ENCODE assay signal across 8 mouse cellular contexts in the genomic region with DNA sequence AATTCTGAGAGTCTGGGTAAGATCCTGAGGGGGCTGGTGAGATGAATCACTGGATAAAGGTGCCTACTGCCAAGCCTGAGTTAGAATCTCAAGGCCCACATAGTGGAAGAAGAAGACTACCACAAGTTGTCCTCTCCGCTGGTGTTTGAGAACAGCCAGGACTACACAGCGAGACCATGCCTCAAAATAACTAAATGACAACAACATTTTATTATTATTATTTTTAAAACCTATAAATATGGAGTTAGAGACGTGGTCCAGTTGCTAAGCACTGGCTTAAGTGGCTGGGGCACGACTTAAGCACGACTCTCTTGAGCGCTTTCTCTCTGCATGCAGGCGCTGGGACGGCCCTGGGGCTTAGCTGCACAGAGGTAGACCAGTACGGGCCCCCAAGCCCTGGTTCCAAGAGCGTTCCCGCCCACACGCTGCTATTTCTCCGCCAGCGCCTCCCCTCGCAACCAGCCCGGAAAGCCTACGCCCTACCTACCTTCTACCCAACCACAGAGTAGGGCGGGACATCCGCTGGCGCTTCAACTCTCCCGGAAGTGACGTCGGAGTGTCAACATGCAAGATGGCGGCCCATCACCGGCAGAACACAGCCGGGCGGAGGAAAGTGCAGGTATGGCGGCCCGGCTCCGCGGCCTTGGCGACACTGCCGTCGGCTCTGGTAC. TPM values are rescaled to one million over a fixed set of nuclear protein-coding genes. Genes with fewer than 3 reads are reported as not detected.
DNase-seq lines count a peak whose midpoint lies in the region; ATAC-seq and TF ChIP-seq lines count a peak whose summit lies in the region.

Wdr48 (plus strand) TSS at position 540 of the 671 bp plus-strand sequence.

- H3K9ac ChIP-seq in heart, embryonic 12.5 days = peak within 1 kb of the TSS; percentile 92
- peak within 1 kb of the TSS; percentile 88 for H3K9ac ChIP-seq in kidney, postnatal 0 days (ENCODE audit: low read depth, low read length)
- peak within 1 kb of the TSS; percentile 83 for H3K9ac ChIP-seq in liver, embryonic 11.5 days (ENCODE audit: low read depth, low read length)
- H3K9ac ChIP-seq in stomach, embryonic 14.5 days (replicated peaks; ENCODE audit: low read depth, low read length) = peak within 1 kb of the TSS; percentile 71

- peaks cover 12% of the 10 kb centered on the region for H3K4me1 ChIP-seq in heart, embryonic 12.5 days (replicated peaks)
- peaks cover 8% of the 10 kb centered on the region; the same call in 1 of the 2 replicates for H3K4me1 ChIP-seq in kidney, postnatal 0 days (replicated peaks; ENCODE audit: insufficient read depth, low read length)
- peaks cover 8% of the 10 kb centered on the region for H3K4me1 ChIP-seq in liver, embryonic 11.5 days (replicated peaks; ENCODE audit: control insufficient read depth, insufficient read depth, low read length)
- peaks cover 9% of the 10 kb centered on the region for H3K4me1 ChIP-seq in stomach, embryonic 14.5 days (ENCODE audit: control insufficient read depth, insufficient read depth, low read length)

- peak within 1 kb of the TSS; percentile 95 for H3K4me3 ChIP-seq in heart, embryonic 12.5 days
- peak within 1 kb of the TSS; percentile 95 for H3K4me3 ChIP-seq in kidney, postnatal 0 days (replicated peaks; ENCODE audit: low read depth, low read length)
- H3K4me3 ChIP-seq in liver, embryonic 11.5 days (ENCODE audit: low read depth, low read length) = peak within 1 kb of the TSS; percentile 96
- H3K4me3 ChIP-seq in stomach, embryonic 14.5 days (ENCODE audit: low read depth, low read length) = peak within 1 kb of the TSS; percentile 86

- H3K27me3 ChIP-seq in heart, embryonic 12.5 days (replicated peaks) = no peaks in the 10 kb centered on the region
- H3K27me3 ChIP-seq in kidney, postnatal 0 days (ENCODE audit: insufficient read depth, low read length) = no peaks in the 10 kb centered on the region
- no peaks in the 10 kb centered on the region for H3K27me3 ChIP-seq in liver, embryonic 11.5 days (replicated peaks; ENCODE audit: control insufficient read depth, insufficient read depth, low read length)
- H3K27me3 ChIP-seq in stomach, embryonic 14.5 days (ENCODE audit: control insufficient read depth, insufficient read depth, low read length) = no peaks in the 10 kb centered on the region

- ATAC-seq in erythroid progenitor cell, adult 5-6 weeks (replicated peaks; ENCODE audit: low FRiP score, poor library complexity, severe bottlenecking) = peak; percentile 99
- peak; percentile 98 for ATAC-seq in heart, embryonic 12.5 days (ENCODE audit: insufficient number of reproducible peaks, low FRiP score)
- ATAC-seq in kidney, postnatal 0 days (replicated peaks; ENCODE audit: low FRiP score, low read depth) = peak; percentile 97
- peak; percentile 99 for ATAC-seq in liver, embryonic 11.5 days (replicated peaks; ENCODE audit: low FRiP score)
- peak; percentile 99 for ATAC-seq in stomach, embryonic 14.5 days (ENCODE audit: insufficient number of reproducible peaks, insufficient read depth, low FRiP score, low read depth)

- peak within 1 kb of the TSS; percentile 81; the same call in 1 of the 2 replicates for H3K27ac ChIP-seq in heart, embryonic 12.5 days (ENCODE audit: poor library complexity, severe bottlenecking)
- peak within 1 kb of the TSS; percentile 86 for H3K27ac ChIP-seq in kidney, postnatal 0 days
- peak within 1 kb of the TSS; percentile 68 for H3K27ac ChIP-seq in liver, embryonic 11.5 days (ENCODE audit: low read depth, low read length)
- H3K27ac ChIP-seq in stomach, embryonic 14.5 days (ENCODE audit: low read length) = peak within 1 kb of the TSS; percentile 73; the same call in 1 of the 2 replicates

- peak within 1 kb of the TSS; percentile 97 for H3K4me2 ChIP-seq in heart, embryonic 12.5 days
- H3K4me2 ChIP-seq in kidney, postnatal 0 days (ENCODE audit: low read length) = peak within 1 kb of the TSS; percentile 90
- H3K4me2 ChIP-seq in liver, embryonic 11.5 days = peak within 1 kb of the TSS; percentile 89
- H3K4me2 ChIP-seq in stomach, embryonic 14.5 days (replicated peaks; ENCODE audit: low read depth, low read length) = peak within 1 kb of the TSS; percentile 89

- no peaks in the 10 kb centered on the region for H3K9me3 ChIP-seq in heart, embryonic 12.5 days (replicated peaks)
- no peaks in the 10 kb centered on the region for H3K9me3 ChIP-seq in kidney, postnatal 0 days (replicated peaks; ENCODE audit: low read length)
- no peaks in the 10 kb centered on the region for H3K9me3 ChIP-seq in liver, embryonic 11.5 days (ENCODE audit: control insufficient read depth, low read length)
- H3K9me3 ChIP-seq in stomach, embryonic 14.5 days (ENCODE audit: control insufficient read depth, low read depth, low read length) = no peaks in the 10 kb centered on the region

- WGBS in heart, embryonic 12.5 days = 3% methylated on average over 34 of the region's 34 CpGs
- 3% methylated on average over 34 of the region's 34 CpGs for WGBS in kidney, postnatal 0 days
- 3% methylated on average over 34 of the region's 34 CpGs for WGBS in liver, embryonic 11.5 days
- WGBS in stomach, embryonic 14.5 days = 3% methylated on average over 34 of the region's 34 CpGs

- H3K36me3 ChIP-seq in heart, embryonic 12.5 days = no peaks in the 10 kb centered on the region
- H3K36me3 ChIP-seq in kidney, postnatal 0 days (ENCODE audit: insufficient read depth, low read length) = no peaks in the 10 kb centered on the region; the same call in 1 of the 2 replicates
- no peaks in the 10 kb centered on the region for H3K36me3 ChIP-seq in liver, embryonic 11.5 days (ENCODE audit: control insufficient read depth, insufficient read depth, low read length)
- H3K36me3 ChIP-seq in stomach, embryonic 14.5 days (ENCODE audit: control insufficient read depth, insufficient read depth, low read length) = no peaks in the 10 kb centered on the region

- TF ChIP-seq CTCF in kidney, postnatal 0 days (IDR thresholded peaks at IDR 0.05; ENCODE audit: low read depth) = peak; percentile 16; the same call in 1 of the 2 replicates

- peak; percentile 98 for DNase-seq in CD4-positive helper T cell, adult 2 months (ENCODE audit: low read depth, low spot score)
- peak; percentile 96 for DNase-seq in brain, embryonic 18.5 days (ENCODE audit: low read depth, low spot score)
- peak; percentile 100 for DNase-seq in kidney, postnatal 0 days (ENCODE audit: low spot score)
- DNase-seq in liver, embryonic 11.5 days (ENCODE audit: low spot score) = peak; percentile 94
- DNase-seq in naive thymus-derived CD4-positive, alpha-beta T cell, adult 2 months (ENCODE audit: low read depth) = peak; percentile 99

RNA-seq across cellular contexts. Expression of gene Wdr48, which starts in this region (rescaled TPM):
- 52.4 and 67.8 TPM in 2 replicates for total RNA-seq in erythroid progenitor cell, adult 5-6 weeks (2015; ENCODE audit: low replicate concordance)
- 52.1 and 63.9 TPM in 2 replicates for total RNA-seq in erythroid progenitor cell, adult 5-6 weeks (2017; ENCODE audit: low replicate concordance)
- 46.0 and 46.5 TPM in 2 replicates for polyA plus RNA-seq in heart, embryonic 12.5 days (2016; fragmentation: Nextera tagmentation; extraction: Ambion mirVana)
- 30.8 and 31.1 TPM in 2 replicates for polyA plus RNA-seq in kidney, postnatal 0 days (2015; fragmentation: Nextera tagmentation; extraction: Ambion mirVana)
- 45.6 and 49.2 TPM in 2 replicates for polyA plus RNA-seq in liver, embryonic 11.5 days (2014; fragmentation: Nextera tagmentation; extraction: Ambion mirVana)
- polyA plus RNA-seq in stomach, embryonic 14.5 days (2014; fragmentation: Nextera tagmentation; extraction: Ambion mirVana) = 54.0 and 57.9 TPM in 2 replicates

Comparison
In these comparisons a context has a peak if more than half of its experiments do, and no peak if none do; other contexts are left out.
1. Peak in every context shown above with its lines: DNase-seq, ATAC-seq, H3K4me3 ChIP-seq and H3K27ac ChIP-seq.